Mouse (Mus musculus) cerebellum, postnatal 10 days (tissue): Measurements from ENCODE around the gene Top2b.

ENCODE experiments used
- DNase-seq, 2 experiments: peaks; one replicate each; pipeline ENCODE4 v3.0.0; 2021; ENCODE audit warnings: mixed read lengths in 2 of 2

Top2b gene

DNA sequence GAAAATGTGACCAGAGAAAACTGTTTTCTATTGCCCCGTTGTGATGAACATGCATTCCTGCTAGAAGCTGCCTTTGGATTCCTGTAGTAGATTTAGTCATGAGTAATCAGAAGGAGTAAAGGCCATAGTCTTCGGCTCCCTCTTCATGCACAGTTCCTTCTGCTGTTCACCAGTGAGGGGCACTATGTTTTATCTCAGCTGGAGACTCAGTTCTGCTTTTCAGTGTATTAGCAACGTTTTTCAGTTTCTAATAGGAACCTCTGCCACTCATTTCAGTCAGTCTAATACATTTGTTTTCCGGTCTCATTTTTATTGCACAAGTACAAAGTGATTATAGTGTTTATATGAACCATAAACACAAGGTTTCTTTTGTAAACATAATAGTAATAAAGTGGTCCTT is 62.6 kb downstream of the Top2b start:
- DNase-seq: no peak

DNA sequence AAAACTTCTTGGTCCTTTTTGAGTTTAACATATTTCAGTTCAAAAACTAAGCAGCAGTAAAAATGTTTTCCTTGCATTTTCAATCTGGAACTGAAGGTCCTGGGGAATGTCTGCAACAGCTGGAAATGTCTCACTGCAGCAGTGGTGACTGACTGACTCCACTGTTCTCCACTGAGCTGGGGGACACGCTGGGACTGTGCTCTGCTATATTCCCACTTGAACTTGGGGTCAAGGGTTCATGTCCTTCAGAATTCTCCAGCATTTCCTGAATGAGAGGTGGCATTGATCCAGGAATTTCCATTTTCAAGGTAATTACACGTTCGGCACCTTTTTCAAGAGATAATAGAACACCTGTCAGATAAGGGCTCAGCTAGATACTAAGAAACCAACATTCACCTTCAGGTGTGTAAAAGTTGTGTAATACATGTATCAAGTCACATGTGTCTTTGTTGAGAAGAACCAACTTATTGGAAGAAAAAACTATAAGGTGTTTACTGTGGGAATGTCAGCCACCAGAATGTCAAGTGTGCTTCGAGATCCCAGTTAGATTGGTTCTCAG is 67.0 kb downstream of the Top2b start:
- DNase-seq: no peak

DNA sequence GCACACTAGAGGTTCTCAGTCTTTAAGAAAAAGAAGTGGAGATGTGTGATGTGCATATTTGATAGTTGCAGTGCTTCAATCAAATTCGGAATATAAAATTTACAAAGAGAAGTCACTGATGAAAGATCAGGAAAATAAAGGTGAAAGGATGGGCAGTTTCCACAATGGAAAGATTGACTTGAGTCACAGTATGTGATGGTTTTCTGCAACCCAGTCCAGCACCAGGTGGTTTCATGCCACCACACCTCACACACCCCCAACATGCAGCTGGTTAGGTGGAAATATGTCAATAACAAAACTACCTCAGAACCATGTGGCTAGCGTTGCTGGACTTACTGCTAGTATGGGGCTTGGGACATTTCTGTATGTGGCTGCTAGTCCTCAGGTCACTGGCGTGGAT is 67.6 kb downstream of the Top2b start:
- DNase-seq: no peak

DNA sequence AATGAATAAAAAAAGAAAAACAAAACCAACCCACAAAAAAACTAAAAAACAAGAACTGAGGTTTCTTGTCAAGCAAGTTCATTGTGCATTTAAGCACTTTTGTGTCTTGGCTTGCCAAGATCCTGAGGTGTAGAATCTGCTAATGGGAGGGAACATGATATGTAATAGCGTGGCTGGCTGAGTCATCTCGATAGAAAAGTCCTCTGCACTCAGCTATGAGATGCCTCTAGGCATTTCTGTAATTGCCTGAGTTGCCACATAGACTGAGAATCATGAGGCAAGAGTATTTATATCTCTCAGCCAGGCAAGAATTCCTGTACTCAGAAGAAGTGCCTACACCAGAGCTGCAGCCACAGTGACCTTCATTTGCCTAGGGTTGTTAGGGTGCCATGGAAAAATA is 68.2 kb downstream of the Top2b start:
- no peak for DNase-seq

DNA sequence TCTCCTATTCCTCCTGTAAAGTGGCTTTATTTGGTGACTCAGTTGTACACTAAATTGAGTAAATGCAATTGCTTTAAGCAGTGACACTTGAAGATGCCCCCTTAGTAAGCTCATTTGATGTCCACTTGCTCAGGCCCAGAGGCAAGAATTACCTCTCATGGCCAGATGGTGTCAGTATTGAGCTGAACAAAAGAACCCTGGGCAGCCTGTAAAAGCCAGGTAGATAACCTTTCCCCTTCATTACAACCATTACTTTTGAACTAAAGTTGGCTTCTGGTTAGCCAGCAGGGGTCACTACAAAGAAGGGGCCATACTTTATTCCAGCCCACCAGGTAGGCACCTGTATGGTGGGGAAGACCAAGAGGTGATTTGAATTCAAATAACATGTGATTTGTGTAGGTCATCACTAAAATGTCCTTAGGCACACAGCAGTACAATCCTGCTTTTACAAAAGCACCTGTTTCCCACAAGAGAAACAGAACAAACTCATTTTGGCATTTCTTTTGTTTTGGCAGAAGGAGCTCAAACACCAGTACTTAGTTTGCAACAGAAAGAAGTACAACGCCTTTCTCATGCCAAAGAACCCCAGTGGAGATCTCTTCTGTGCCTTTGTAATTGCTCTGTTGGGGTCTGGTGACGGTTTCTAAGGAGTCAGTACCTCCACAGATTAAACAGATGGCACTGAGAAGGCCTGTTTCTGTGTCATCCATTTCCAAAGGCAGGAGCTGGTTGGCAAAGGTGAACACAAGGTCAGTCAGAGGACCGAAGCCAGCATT is 69.6 kb downstream of the Top2b start:
- DNase-seq: peak; percentile 77 to 85

DNA sequence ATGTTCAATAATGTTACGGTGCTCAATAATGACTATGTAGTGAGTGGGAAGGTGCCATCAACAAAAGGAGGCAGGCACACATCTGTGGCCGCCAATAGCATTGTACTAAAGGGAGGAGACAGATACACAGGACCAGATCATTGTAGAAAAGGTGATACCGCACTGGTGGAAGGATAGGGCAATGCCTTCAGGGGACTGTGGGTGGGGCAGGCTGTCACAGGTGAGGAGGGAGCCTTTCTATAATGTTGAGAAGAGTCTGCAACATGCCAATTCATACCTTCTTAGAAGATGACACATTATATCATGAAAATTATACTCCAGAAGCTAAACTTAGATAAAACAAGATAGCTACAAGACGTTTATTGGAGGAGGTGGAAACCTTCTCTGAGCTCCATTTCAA is 72.4 kb downstream of the Top2b start:
- no peak for DNase-seq

DNA sequence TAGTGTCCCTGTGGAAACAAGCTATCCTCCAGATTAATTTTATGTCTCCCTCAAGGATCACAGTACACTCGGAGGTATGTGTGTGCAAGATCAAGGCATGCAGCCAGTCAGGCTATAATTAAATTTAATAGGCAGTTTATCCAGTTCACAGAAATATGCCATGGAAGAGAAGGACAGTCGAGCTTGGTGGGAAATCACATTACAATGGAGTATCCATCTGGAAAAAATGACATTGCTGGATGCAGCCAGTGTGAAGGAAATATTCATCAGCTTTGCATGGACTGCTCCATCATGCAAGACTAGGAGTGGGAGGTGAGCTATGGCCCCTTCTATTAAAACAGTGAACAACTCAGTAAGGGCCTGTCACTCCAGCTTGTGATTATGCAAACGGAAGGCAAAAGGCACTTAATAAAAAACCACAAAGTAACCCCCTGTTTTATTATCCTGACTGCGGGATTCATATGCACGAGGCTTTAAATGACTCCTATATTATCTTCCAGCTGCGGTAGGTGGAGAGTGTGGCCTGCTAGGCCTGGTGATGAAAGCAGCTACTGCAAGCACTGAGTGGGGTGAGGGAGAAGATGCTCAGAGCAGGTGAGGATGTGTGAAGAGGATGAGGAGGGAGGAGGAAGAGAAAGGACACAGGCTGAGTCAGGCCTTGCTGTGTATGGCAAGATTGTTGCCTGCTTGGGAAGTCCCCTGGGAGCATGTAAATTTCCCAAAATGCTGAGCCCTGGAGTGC is 74.6 kb downstream of the Top2b start:
- DNase-seq: no peak

DNA sequence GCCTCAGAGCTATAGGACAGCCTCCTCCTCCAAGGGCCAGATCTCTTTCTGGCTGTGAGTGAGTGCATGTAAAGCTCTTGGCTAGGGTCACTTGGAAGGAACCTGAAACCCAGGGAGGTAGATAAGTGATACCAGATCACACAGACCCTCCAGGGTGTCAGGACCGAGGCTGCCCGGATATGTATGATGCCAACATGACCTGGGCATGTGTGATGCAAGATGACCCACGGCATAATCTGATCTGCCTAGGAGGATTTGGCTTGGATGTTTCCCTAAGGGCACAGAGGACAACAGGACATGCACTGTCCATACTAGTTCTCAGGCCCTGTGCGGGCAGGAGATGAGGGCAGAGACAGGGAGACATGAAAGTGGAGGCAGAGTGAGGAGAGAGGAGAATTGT is 79.9 kb downstream of the Top2b start:
- DNase-seq: no peak

DNA sequence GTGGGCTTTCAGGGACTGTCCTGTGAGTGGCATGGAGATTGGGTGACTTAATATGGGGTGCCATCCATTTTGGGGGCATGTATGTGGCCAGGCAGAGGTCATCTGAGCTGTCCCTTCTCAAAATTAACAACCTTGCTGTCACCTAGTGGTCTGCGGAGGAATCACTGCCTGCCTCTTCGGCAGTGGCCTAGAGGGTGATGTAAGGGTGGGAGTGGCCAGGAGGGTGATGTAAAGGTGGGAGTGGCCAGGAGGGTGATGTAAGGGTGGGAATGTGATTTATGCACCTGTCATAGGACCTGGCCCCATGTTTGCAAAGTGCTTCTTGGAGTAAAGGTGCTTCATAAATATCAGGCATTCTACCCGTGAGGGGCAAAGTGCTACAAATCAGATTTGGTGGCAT is 82.6 kb downstream of the Top2b start:
- peak; percentile 30 to 31 for DNase-seq

DNA sequence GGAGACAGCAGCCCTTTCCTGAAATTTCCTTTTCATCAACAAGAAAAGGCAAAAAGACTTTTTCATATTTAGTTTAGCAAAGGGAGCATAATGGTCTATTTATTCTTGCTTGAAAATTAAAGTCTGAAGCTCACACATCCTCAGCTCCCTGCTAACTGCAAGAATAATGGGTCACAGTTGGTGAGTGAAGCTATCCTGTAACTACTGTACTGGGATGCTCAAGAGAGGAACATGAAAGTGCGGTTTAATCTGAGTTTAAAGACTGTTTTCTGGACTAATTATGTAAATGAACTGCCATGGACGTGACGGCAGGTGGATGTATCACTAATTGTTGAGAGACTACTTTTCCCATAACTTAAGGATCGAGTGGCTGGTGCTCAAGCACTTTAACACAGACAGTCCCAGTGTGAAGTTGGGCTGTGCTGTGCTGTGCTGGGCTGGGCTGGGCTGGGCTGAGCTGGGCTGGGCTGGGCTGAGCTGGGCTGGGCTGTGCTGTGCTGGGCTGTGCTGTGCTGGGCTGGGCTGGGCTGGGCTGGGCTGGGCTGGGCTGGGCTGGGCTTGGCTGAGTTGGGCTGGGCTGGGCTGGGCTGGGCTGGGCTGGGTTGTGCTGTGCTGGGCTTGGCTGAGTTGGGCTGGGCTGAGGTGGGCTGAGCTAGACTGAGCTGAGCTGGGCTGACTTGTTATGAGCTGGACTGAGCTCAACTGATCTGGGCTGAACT is 83.4 kb downstream of the Top2b start:
- no peak for DNase-seq

DNA sequence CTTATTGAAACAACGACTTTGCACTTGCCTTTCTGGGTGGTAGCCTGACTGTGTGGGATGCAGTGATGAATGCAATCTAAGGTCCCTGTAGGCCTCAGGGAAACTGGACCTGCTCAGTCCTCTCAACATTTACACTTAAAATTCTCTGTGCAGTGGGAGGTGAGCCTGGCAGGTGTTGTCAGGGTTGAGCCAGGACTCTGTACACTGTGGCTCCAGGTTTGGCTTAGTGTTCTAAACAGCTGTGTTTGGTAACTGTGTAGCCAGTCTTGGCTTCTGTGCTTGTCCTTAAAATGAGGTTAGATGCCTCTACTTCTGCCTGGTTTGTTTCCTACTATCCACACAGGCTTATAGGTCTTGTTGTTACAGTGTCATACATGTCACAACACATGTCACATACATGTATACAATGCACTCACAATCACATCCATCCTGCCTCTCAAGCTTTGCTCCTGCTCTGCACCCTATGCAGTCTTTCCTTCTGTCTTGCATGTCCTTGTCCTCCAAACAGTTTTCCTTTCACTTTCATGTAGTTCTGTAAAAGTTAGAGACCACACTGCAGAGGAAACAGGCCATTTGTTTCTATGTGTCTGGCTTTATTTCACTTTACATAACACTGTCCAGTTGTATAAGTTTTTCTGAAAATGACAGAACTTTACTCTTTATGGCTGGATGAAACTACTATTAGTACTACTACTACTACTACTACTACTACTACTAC is 113.8 kb downstream of the Top2b start:
- no peak for DNase-seq

DNA sequence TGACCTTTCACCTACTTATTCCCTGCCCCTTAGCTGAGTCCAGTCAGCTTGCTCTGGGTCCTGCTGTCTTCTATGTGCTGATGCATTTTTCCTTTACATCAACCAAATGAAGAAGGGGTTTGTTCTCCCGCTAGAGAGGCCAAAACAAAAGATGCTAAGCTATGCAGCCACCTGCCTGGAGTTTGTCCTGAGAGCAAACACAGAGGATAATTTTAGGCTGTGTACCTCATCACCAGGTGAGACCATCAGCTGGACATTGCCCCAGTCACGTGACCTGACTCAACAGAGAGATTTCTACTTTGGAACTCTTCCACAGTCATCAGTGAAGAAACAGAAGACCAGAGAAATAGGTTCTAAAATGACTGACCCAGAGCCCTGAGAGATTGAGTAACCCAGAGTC is 114.5 kb downstream of the Top2b start:
- no peak for DNase-seq

DNA sequence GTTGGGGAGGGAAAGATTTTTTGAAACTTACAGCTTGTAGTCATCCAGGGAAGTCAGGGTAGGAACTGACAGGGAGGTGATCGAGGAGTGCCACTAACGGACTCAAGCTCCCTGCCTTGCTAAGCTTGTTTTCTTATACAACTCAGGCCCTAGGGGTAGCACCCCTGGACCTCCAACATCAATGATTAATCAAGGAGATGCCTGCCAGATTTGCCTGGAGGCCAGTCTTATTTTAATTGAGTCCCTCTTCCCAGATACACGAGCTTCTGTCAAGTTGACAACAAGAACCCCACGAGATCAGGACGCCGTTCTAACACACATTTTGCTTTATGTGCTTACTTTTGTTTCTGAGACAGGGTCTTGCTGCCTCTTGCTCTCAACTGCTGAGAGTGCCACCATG is 115.6 kb downstream of the Top2b start:
- no peak for DNase-seq

DNA sequence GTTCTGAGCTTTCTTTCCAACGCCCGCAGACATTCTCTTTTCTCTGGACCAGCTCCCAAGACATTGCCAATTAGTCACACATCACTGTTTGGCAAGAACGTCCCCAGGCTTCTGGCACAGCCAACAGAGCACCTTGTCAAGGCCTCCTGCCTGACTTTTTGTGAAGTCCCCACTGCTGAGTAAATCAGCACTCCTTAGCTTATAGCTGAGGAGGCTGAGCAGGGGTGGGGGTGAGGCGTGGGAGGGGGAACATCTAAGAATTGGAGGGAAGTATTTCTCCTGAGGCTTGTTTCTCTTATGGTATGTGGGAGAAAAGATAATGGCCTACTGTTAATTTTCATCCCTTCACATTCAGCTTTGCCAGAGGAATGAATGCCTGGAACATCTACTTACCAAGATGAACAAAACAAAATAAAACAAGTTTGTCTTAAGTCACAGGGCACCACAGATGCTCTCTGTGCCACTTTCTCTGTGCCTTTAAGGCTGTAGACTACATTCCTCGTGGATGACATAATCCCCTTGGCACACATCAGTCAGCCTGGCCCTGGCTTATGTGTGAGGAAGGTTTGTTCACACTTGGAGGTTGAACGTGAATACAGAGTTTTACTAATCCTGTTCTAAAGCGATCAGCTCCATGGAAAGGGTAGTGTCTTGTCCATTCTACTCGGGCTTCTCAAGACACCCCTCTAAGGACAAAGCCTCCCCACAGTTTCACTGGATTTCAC is 118.8 kb downstream of the Top2b start:
- peak; percentile 37 to 49 for DNase-seq
